Mouse (Mus musculus): ENCODE measurements at regions not wholly inside any gene's neighbourhood (a gene's known extent, or its start where the extent isn't known, plus 50 kb on each side); places are given as distances from the start of the nearest gene placed in this dataset.

DNA sequence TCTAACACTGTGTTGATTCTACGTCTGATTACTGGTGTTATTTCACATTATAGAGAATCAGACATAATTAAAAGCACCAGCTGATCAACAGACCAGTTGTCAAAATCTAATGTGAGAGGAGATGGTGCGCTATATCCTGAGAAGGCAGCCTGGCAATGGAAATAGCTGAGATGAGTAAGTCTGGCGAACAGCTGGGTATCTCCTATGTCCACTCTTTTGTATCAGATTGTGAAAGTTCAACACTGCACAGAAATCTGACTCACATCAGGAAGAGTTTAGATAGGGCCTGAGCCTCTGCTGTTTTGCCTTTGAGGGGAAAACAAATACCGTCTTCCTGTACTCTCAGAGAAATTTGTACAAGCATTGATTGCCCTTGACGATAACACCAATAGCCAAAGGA lies 1126.5 kb downstream of the Slc22a22 start:
- TF ChIP-seq CTCF (IDR thresholded peaks at IDR 0.05) (no peak), EP300 (IDR thresholded peaks at IDR 0.05) (no peak)

Data from lung, postnatal 0 days (tissue).